Mouse (Mus musculus) urinary bladder, postnatal 10 days (tissue): ENCODE results near the gene Cacna1a.

Experiments
- DNase-seq: peaks from one replicate; pipeline ENCODE4 v3.0.0; 2022; ENCODE audit warnings: low spot score

The Cacna1a gene

GRCm38 (mm10) chr8:84388275-84388674 is at the start of gene Cacna1a:
Cacna1a (plus strand) TSS chr8:84388440.
- DNase-seq, result no peak

DNA sequence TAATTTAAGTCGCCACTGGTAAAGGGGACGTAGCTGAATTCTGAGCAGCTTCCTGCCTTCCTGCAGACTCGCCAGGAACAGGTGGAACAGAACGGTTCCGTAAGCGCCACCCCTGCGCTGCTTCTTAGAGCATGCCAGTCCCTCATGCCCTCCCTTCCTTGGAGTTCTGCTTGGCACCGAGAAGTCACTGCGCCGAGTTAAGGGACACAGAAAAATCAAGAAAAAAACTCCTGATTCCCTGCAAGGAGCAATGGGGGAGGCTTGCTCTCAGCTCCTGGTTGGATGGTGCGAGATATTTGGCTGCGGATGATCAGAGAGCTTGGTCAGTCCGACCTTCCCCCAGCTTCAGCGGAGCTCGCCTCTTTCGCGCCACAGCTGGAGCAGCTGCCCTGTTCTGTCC is 49.7 kb upstream of the Cacna1a start:
- no peak for DNase-seq

DNA sequence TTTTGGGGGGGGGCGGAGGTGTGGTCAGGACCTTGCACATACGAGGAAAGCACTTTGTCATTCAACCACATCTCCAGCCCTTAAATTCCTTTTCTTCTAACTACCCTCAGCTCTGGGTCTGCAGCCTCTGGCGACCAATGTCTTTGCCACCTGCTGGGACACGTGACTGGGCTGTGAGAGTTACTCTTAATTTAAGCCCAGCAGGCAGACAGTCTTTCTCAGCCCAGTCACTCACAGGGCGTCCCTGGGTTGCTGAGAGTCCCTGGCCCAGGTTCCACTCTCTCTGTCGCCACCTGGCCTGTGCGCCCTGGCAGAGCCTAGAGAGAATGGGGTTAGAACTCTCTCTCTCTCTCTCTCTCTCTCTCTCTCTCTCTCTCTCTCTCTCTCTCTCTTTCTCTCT is 48.9 kb upstream of the Cacna1a start:
- no peak for DNase-seq

- DNase-seq, result no peak
These were observed 48.4 kb upstream of the Cacna1a start for GRCm38 (mm10) chr8:84339867-84340266.

- no peak for DNase-seq
These were observed 47.6 kb upstream of the Cacna1a start for GRCm38 (mm10) chr8:84340671-84341070.

GRCm38 (mm10) chr8:84345493-84345892 is 42.7 kb upstream of the Cacna1a start:
- no peak for DNase-seq

GRCm38 (mm10) chr8:84346421-84346820 is 41.8 kb upstream of the Cacna1a start:
- DNase-seq, result no peak

GRCm38 (mm10) chr8:84349526-84349925 is 38.7 kb upstream of the Cacna1a start:
- DNase-seq, result no peak

DNA sequence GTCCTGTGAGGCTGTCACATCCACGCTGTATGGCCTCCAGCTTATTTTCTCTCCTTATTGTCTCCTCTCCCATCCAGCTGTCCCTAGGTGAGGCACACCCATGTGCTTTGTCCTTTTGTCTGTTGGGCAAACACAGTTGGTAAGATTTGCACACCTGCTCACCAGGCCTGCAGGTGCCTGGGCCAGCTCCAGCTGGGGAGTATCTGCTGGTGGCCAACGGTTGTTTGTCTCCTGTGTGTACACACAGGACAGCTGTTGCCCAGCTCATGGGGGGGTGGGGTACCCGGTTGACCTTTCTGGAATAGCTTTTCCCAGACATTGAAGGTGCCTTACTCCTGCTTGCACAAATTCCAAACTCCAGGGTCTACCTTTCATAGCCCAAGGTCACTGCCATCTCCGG is 37.3 kb upstream of the Cacna1a start:
- DNase-seq, result no peak

- no peak for DNase-seq
These were observed 31.8 kb upstream of the Cacna1a start for GRCm38 (mm10) chr8:84356482-84356881.

DNA sequence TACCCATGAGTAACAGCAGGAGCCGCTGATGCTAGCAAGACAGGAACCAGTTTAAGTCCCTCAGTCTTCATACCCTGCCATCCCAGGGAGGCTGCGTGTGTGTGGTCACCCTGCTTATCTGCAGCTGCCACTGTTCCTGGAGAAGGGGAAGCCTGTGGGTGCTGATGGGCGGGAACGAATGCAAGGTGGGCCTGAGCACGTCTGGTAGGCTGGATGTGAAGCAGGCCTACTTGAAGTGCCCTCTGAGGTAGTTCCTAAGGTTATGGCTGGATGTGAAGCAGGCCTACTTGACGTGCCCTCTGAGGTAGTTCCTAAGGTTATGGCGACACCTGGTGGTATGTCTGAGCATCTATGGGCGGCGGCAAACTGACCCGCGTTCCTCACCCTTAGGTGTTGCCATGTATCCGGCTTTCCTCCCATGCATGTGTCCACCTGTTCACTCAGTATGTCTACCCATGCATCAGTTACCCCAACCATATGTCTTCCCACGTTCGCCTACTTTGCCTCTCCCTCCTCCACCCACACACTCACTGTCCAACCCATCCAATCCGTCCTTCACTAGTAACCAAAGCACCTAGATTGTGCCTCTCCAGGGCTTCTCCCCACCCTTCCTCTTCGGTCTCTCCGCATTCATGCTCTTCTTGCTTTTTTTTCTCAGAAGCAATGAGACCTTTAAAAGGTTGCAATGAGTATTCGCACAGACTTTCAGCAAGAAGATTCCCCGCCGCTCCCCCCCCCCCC is 30.4 kb upstream of the Cacna1a start:
- peak; percentile 29 for DNase-seq

GRCm38 (mm10) chr8:84363428-84364134 is 24.7 kb upstream of the Cacna1a start:
- DNase-seq, result peak; percentile 21

- no peak for DNase-seq
These were observed 23.0 kb upstream of the Cacna1a start for GRCm38 (mm10) chr8:84365197-84365596.

DNA sequence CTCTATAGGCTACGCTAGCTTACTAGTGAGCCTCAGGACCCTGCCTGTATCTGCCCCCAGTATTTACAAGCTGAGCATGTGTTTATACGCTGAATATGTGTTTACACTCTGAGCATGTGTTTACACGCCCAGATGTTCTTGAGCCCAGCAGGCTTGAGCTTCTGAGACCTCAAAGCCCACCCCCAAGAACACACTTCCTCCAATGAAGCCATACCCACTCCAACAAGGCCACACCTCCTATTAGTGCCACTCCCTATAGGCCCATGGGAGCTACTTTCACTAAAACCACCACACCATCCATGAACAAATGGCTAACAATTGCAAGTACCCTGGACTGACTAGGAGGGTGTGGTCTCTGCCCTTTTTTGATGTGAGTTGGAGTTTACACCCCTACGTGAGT is 17.3 kb upstream of the Cacna1a start:
- DNase-seq, result no peak

DNA sequence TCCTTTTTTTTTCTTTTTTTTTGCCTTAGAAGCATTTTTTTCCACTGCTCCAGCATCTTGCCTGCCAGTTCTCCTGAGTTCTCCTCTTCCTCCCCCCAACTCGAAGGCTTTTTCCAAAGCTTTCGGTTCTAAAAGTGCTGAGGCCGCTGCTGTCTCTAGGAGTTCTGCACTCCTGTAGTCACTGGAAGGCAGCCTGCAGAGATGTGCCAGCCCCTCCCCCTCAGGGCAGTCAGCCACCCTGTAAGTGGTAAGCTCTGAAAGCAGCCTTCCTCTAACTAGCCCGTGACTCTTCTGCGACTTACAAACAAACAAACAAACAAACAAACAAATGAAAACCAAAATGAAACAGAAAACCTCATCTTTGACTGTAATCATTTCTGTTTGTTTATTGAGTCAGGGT is 13.2 kb upstream of the Cacna1a start:
- DNase-seq, result no peak

DNA sequence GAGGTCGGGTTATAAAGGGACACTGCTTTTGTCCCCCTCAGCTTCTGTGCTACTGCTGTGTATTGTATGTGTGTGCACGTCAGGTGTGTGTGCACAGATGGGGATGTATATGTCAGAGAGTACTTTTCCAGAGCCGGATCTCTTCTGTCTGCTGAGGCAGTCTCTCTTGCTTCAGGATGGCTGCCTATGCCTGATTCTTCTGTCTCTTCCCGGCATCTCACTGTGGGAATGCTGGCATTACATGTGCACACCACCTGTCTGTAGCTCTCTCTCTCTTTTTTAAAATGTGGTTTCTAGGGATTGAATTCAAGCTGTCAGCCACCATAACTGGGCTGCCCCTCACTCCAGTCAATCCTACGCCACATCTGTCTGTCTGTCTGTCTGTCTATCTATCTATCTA is 12.4 kb upstream of the Cacna1a start:
- DNase-seq, result no peak

DNA sequence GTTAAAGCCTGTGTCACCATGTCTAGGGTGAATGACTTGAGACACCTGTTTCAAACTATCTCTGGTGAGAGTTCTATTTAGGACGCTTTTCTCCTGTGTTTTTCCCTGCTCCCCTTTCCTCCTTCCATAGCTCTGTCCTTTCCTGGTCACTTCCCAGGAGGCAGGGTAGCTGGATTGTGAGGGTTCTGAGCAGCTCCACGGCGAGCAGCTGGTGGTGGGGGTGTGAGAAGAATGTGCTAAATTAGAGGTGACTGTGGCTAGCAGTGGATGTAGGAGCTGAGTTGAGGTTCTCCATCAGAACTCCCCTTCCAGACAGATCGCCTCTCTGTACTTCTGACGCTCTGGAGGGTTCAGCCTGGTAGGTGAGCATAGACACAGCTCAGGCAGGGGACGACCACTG is 11.7 kb upstream of the Cacna1a start:
- DNase-seq, result no peak

GRCm38 (mm10) chr8:84381676-84382075 is 6.6 kb upstream of the Cacna1a start:
- DNase-seq, result no peak

GRCm38 (mm10) chr8:84388773-84389172 is 533 bp downstream of the Cacna1a start:
- no peak for DNase-seq

DNA sequence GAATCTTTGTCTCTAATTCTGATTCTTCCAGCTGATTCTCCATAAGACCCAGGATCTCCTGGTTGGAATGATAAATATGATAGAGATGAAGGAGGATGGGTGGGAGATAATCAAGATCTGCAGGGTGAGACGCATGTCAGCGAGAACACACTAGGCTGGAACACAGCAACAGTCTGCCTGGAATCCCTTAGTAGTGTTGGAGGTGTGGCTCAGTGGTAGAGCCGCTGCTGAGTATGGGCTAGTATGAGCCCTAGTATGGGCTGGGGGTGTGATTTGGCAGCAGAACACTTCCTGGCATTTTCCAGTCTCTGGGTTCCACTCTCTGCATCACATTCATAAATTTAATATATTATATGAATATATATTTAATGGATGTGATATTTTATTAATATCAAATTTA is 933 bp downstream of the Cacna1a start:
- DNase-seq, result no peak

- DNase-seq, result no peak
These were observed 3.4 kb downstream of the Cacna1a start for GRCm38 (mm10) chr8:84391611-84392010.

GRCm38 (mm10) chr8:84395751-84396457 is 7.7 kb downstream of the Cacna1a start:
- DNase-seq, result no peak
